Mouse (Mus musculus) midbrain, embryonic 15.5 days (tissue): Measurements from ENCODE around the gene Cd28. TPM values are rescaled to one million over a fixed set of nuclear protein-coding genes. Genes with fewer than 3 reads are reported as not detected.

Source experiments
- ATAC-seq: fragments of 200-750 bp; cut with Nextera tagmentation; replicated peaks from 2 replicates; pipeline ENCODE4 v1.8.0; 2017; ENCODE audit warnings: moderate TSS enrichment
- H3K27ac ChIP-seq: fragments of 300-500 bp; sonication (generic); 2 replicates; pipeline ENCODE4 v1.5.1; 2015; ENCODE audit warnings: mild to moderate bottlenecking, inconsistent platforms
- H3K27me3 ChIP-seq: fragments of 300-500 bp; sonication (generic); replicated peaks from 2 replicates; pipeline ENCODE4 v1.6.1; 2015; ENCODE audit warnings: inconsistent platforms
- H3K36me3 ChIP-seq: fragments of 300-500 bp; sonication (generic); replicated peaks from 2 replicates; pipeline ENCODE4 v1.6.1; 2015; ENCODE audit warnings: inconsistent platforms
- H3K4me1 ChIP-seq: fragments of 300-500 bp; sonication (generic); 2 replicates; pipeline ENCODE4 v1.6.1; 2015; ENCODE audit warnings: inconsistent platforms
- H3K4me2 ChIP-seq: fragments of 300-500 bp; sonication (generic); 2 replicates; pipeline ENCODE4 v1.6.1; 2015; ENCODE audit warnings: inconsistent platforms, mild to moderate bottlenecking, moderate library complexity
- H3K4me3 ChIP-seq: fragments of 300-500 bp; sonication (generic); 2 replicates; pipeline ENCODE4 v1.5.1; 2015; ENCODE audit warnings: mild to moderate bottlenecking, inconsistent platforms
- H3K9ac ChIP-seq: fragments of 300-500 bp; sonication (generic); 2 replicates; pipeline ENCODE4 v1.6.1; 2015; ENCODE audit warnings: mild to moderate bottlenecking, inconsistent platforms
- H3K9me3 ChIP-seq: fragments of 300-500 bp; sonication (generic); 2 replicates; pipeline ENCODE4 v1.6.1; 2016; ENCODE audit warnings: inconsistent platforms
- WGBS: fragments of 180-500 bp; shearing (Covaris S2); methylation state at CpG from one replicate; pipeline ENCODE4 v1.1.7; 2015; ENCODE audit warnings: mixed read lengths; 5-methylcytosine and 5-hydroxymethylcytosine counted together
- polyA plus RNA-seq: library from polyadenylated mRNA; unstranded; fragments of >200 nt; fragmentation: Nextera tagmentation; extraction: Ambion mirVana; gene quantifications from 2 replicates; pipeline ENCODE4 v1.2.1, GENCODE M21; 2015

Cd28 gene
- polyA plus RNA-seq, 1 experiment from 2014 or later: 0.13 TPM

GRCm38 (mm10) chr1:60776906-60777305, 60.3 kb downstream of the Cd28 start:
- Histone ChIP-seq H3K4me3 (no peak overlapping the region), H3K27ac (no peak overlapping the region), H3K9me3 (no peaks in the 10 kb centered on the region), H3K36me3 (no peaks in the 10 kb centered on the region), H3K9ac (no peak overlapping the region), H3K27me3 (no peaks in the 10 kb centered on the region), H3K4me2 (no peak overlapping the region), H3K4me1 (no peaks in the 10 kb centered on the region)
- WGBS: 71% methylated on average over 3 of the region's 3 CpGs
- ATAC-seq: no peak

DNA sequence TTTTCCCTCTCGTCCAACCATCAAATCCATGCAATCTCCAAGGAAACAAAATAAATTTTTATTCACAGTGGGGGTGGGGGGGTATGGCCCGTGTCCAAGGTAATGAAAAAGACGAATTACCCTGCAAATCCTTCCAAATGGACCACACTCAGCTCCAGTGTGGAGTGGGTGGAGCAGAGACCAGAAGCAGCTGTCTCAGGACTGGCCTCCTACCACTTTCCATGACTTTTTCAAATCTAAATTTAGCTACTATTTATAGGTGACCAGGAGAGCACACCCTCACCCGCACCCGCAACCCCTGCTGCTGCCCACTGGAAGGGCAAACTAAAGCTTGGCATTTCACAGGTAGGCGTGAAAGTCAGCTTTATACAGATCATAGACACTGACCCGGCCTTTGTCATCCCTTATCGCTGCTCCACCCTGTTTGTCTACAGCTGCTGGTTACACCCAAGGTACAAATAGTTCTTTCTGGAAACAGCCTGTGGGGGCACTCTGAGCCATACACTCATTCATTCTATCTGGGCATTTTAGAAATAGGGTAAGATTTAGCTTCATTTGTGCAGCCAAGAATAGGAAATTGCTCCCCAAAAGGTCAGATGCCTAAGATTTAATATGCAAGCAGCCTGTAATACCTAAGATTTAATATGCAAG, 62.0 kb downstream of the Cd28 start:
- Histone ChIP-seq H3K36me3 (no peaks in the 10 kb centered on the region), H3K9me3 (no peaks in the 10 kb centered on the region), H3K27ac (no peak overlapping the region), H3K27me3 (no peaks in the 10 kb centered on the region), H3K4me2 (no peak overlapping the region), H3K4me3 (no peak overlapping the region), H3K9ac (no peak overlapping the region), H3K4me1 (no peaks in the 10 kb centered on the region)
- WGBS: 80% methylated on average over 8 of the region's 8 CpGs
- ATAC-seq: no peak

DNA sequence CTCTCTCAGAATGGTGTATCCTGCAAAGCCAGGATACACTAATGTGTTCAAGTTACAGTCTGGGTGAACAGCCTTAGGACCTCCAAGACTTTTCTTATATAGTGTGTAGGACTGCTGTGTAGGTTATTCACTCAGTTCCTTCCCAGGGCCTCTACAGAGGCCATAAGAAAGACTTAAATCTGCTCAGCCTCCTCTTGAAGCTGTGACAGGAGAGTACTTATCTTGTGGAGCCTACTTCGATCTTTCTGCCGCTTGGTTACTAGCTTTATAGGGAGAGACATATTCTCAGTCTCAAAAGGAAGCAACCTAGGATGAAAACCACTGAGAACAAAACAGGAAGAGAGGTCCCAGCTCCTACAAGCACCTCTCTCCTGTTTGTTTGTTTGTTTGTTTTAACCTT, 62.6 kb downstream of the Cd28 start:
- no peak overlapping the region for H3K9ac ChIP-seq
- H3K36me3 ChIP-seq: no peaks in the 10 kb centered on the region
- H3K4me1 ChIP-seq: no peaks in the 10 kb centered on the region
- H3K4me3 ChIP-seq: no peak overlapping the region
- ATAC-seq: no peak
- 90% methylated on average over 2 of the region's 2 CpGs for WGBS
- no peak overlapping the region for H3K27ac ChIP-seq
- H3K27me3 ChIP-seq: no peaks in the 10 kb centered on the region
- no peaks in the 10 kb centered on the region for H3K9me3 ChIP-seq
- H3K4me2 ChIP-seq: no peak overlapping the region

- WGBS: 80% methylated on average over 4 of the region's 4 CpGs
- H3K4me2 ChIP-seq: no peak overlapping the region
- no peak overlapping the region for H3K4me3 ChIP-seq
- H3K9me3 ChIP-seq: no peaks in the 10 kb centered on the region
- no peak for ATAC-seq
- H3K9ac ChIP-seq: no peak overlapping the region
- H3K27ac ChIP-seq: no peak overlapping the region
- no peaks in the 10 kb centered on the region for H3K27me3 ChIP-seq
- H3K4me1 ChIP-seq: no peaks in the 10 kb centered on the region
- H3K36me3 ChIP-seq: no peaks in the 10 kb centered on the region
Observed at GRCm38 (mm10) chr1:60781666-60782065, 65.1 kb downstream of the Cd28 start.

DNA sequence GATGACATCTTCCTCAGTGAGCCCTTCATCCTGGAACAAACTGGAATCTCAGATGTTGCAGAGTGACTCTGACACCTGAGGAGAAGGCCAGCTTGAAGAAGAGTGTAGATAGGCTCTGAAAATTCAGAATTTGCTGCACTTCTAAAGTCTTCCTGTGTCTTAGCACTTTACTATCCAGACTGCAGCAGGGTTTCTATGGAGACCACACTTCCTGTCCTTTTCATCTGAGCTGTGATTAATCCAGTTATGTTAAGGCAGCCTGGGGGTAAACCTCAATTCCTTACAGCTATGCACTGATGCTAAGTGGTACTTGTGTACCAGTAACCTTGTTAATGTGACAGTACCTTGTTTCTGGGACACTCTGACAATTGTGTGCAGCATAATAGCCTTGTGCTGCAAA, 77.1 kb downstream of the Cd28 start:
- Histone ChIP-seq H3K27me3 (no peaks in the 10 kb centered on the region), H3K9ac (no peak overlapping the region), H3K4me3 (no peak overlapping the region), H3K9me3 (no peaks in the 10 kb centered on the region), H3K36me3 (no peaks in the 10 kb centered on the region), H3K4me2 (no peak overlapping the region), H3K4me1 (no peaks in the 10 kb centered on the region), H3K27ac (no peak overlapping the region)
- no peak; the same call in 1 of the 2 replicates for ATAC-seq

GRCm38 (mm10) chr1:60795677-60796205, 79.1 kb downstream of the Cd28 start:
- ATAC-seq: no peak
- no peaks in the 10 kb centered on the region for H3K27me3 ChIP-seq
- WGBS: 85% methylated on average over 3 of the region's 3 CpGs
- no peaks in the 10 kb centered on the region for H3K36me3 ChIP-seq
- H3K4me3 ChIP-seq: no peak overlapping the region
- H3K4me1 ChIP-seq: no peaks in the 10 kb centered on the region
- H3K4me2 ChIP-seq: no peak overlapping the region
- H3K27ac ChIP-seq: no peak overlapping the region
- H3K9ac ChIP-seq: no peak overlapping the region
- H3K9me3 ChIP-seq: no peaks in the 10 kb centered on the region

DNA sequence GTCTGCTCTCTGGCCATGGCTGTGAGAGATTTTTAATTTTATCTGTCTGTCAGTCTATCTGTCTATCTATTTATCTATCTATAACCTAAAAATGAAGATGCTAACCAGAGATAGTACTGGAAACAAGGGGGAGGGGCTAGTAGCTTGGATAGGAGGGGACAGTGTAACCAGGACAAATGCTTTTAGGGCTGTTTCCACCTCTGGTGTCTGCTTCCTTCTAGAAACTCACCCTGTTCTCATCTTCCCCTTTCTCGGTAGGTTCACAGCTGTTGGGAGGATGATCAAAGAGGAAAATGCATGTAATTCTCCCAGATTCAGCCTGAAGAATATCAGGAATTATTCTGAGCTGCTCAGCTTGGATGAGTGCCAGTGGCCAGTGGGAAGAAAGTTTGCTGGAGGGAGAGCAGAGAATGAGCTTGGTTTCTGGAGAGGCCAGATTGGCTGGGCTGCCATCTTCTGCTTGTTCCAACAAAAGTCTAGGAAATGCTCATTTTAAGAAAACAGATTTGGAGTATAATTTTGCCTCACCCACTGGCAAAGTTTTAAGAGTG, 83.3 kb downstream of the Cd28 start:
- Histone ChIP-seq H3K27me3 (no peaks in the 10 kb centered on the region), H3K27ac (no peak overlapping the region), H3K9ac (no peak overlapping the region), H3K9me3 (no peaks in the 10 kb centered on the region), H3K4me2 (no peak overlapping the region), H3K4me1 (no peaks in the 10 kb centered on the region), H3K36me3 (no peaks in the 10 kb centered on the region), H3K4me3 (no peak overlapping the region)
- ATAC-seq: no peak
- WGBS: 57% methylated on average over 1 of the region's 1 CpGs

DNA sequence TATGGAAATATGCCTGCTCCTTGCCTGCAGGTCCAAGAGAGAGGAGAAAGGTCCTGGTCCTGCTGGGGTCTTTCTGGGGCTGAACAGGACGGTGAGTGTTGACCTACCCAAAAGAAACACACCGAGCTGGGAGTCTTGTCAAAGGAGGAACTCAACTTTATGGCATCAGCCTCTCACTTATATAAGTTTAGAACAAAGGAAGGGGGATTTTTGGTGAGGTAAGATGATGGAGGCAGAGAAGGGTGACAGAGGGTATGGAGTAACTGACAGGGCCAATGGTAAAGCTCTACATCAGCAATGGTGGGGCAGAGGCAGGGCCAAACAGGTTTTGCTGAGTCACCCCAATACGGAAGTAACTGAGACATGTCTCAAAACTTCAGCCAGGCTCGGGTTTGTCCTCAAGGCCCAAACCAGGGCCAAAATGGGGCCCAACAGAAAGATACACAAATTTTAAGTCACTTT, 84.6 kb downstream of the Cd28 start:
- H3K27me3 ChIP-seq: no peaks in the 10 kb centered on the region
- no peak for ATAC-seq
- no peaks in the 10 kb centered on the region for H3K36me3 ChIP-seq
- H3K4me2 ChIP-seq: no peak overlapping the region
- H3K4me3 ChIP-seq: no peak overlapping the region
- no peaks in the 10 kb centered on the region for H3K9me3 ChIP-seq
- no peak overlapping the region for H3K9ac ChIP-seq
- no peak overlapping the region for H3K27ac ChIP-seq
- H3K4me1 ChIP-seq: no peaks in the 10 kb centered on the region
- 92% methylated on average over 4 of the region's 4 CpGs for WGBS

DNA sequence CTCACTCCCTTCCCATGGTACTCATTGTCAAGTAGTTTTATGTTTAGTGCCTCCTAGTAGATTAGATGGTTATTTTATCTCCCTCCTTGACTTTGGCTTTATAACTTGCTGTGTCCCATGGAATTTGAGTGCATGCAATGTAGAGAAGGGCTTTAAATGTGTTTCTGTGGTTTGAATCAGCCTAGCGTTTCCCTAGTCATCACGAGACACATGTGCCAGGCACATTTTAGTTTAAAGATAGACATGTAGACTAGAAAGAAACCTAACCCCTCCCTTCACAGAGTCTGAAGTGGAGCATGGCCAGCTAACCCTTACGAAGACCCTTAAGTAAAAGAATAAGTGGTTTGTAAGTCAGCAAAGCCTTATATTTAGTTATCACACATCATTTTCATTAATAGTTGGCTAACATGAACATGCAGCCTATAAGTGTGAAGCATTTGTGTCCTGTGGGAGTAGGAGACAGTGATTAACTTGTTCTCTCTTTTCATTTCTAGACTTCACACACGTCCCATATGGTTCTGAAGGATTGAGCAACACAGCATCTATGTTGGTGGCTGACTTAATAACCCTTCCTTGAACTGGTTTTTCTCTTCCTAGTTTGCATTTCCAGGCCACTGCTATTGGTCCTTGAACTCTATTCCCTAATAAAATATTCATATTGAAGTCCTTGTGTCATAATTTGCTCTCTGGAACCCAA, 86.7 kb downstream of the Cd28 start:
- ATAC-seq: no peak
- Histone ChIP-seq H3K27ac (no peak overlapping the region), H3K4me1 (no peaks in the 10 kb centered on the region), H3K4me3 (no peak overlapping the region), H3K9me3 (no peaks in the 10 kb centered on the region), H3K4me2 (no peak overlapping the region), H3K36me3 (no peaks in the 10 kb centered on the region), H3K9ac (no peak overlapping the region), H3K27me3 (no peaks in the 10 kb centered on the region)
- WGBS: 92% methylated on average over 4 of the region's 4 CpGs

DNA sequence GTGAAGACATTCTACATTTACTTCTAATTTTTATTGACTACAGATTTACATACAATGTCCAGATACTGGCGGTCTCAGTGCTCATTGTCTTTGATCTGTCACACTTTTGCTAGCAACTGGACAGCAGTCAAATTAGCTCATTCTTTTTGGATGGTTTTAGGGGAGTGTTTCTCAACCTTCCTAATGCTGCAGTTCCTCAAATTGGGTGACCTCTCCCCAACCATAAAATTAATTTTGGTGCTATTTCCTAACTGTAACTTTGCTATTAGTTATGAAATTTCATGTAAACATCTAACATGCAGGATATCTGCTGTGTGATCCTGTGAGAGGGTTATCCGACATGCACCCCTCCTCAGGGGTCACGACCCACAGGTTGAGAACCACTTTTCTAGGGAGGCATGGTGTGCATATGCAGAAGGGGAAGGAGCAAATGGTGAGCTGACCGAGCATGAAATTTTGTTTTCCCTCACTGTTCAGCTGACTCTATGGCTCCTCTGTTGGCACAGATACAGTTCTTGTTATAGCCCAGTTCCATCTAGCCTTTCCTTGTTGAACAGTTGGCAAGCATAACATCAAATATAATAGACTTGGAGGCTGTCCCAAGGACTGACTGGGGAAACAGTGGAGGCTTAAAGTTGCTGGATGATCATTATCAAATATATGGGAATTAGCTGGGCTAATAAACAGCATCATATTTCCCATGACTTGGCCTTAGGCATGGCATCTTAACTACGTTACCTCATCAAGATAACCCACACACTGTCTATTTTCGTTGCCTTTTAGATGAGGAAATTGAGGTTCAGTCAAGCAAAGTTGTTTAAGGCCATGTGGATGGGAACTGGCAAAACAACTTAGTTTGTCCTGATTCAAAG, 87.5 kb downstream of the Cd28 start:
- Histone ChIP-seq H3K4me2 (no peak overlapping the region), H3K27ac (no peak overlapping the region), H3K4me3 (no peak overlapping the region), H3K27me3 (no peaks in the 10 kb centered on the region), H3K36me3 (no peaks in the 10 kb centered on the region), H3K9me3 (no peaks in the 10 kb centered on the region), H3K4me1 (no peaks in the 10 kb centered on the region), H3K9ac (no peak overlapping the region)
- WGBS: 91% methylated on average over 6 of the region's 6 CpGs
- no peak for ATAC-seq

DNA sequence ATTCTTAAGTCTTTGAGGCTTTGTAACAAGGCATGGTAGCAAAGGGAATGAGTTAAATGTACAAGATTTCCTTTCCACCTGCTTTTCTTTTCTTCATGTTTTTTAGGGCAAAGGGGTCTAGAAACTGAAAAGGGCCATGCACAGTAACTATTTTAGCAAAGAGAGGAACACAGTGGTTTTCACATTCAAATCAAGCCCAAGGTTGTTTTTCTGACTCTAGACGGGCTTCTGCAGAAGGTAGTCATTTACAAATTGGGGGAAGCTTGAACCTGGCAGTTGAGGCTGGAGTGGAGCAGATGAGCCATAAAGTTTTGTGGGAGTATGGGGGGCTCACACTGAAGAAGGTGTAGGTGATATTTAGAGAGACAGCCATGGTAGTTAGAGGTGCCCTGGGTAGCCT, 88.6 kb downstream of the Cd28 start:
- no peak for ATAC-seq

DNA sequence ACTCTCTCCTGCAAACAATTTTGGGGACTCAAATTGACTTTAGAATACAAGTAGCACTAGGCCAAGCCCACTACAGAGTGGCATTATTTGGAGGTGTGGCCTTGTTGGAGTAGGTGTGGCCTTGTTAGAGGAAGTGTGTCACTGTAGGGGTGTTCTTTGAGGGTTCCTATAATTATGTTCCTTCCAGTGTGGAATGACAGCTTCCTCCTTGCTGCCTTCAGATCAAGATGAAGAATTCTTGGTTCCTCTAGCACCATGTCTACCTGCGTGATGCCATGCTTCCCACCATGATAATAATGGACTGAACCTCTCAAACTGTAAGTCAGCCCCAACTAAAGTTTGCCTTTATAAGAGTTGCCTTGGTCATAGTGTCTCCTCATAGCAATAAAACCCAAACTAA, 91.1 kb downstream of the Cd28 start:
- Histone ChIP-seq H3K36me3 (no peaks in the 10 kb centered on the region), H3K9me3 (no peaks in the 10 kb centered on the region), H3K9ac (no peak overlapping the region), H3K27ac (no peak overlapping the region), H3K4me2 (no peak overlapping the region), H3K4me1 (no peaks in the 10 kb centered on the region), H3K27me3 (no peaks in the 10 kb centered on the region), H3K4me3 (no peak overlapping the region)
- ATAC-seq: no peak
- 100% methylated on average over 1 of the region's 1 CpGs for WGBS

More for the DNA sequence above, 88.6 kb downstream of the Cd28 start:
- 80% methylated on average over 1 of the region's 1 CpGs for WGBS
- Histone ChIP-seq H3K4me2 (no peak overlapping the region), H3K27ac (no peak overlapping the region), H3K27me3 (no peaks in the 10 kb centered on the region), H3K36me3 (no peaks in the 10 kb centered on the region), H3K9ac (no peak overlapping the region), H3K4me3 (no peak overlapping the region), H3K4me1 (no peaks in the 10 kb centered on the region), H3K9me3 (no peaks in the 10 kb centered on the region)
